Mouse (Mus musculus) macrophage (primary cell): ENCODE data around the gene Fam163b. TPM values are rescaled to one million over a fixed set of nuclear protein-coding genes. Genes with fewer than 3 reads are reported as not detected.

Experiments
- H3K27ac ChIP-seq: fragments of 350-480 bp; formaldehyde crosslinking; 2 replicates; pipeline ENCODE4 v1.9.0; 2021
- H3K36me3 ChIP-seq: fragments of 350-480 bp; formaldehyde crosslinking; 2 replicates; pipeline ENCODE4 v1.9.0; 2021; ENCODE audit errors: inconsistent target
- H3K4me3 ChIP-seq: fragments of 350-480 bp; formaldehyde crosslinking; 2 replicates; pipeline ENCODE4 v1.9.0; 2021; ENCODE audit errors: inconsistent target
- H3K79me2 ChIP-seq: fragments of 350-480 bp; formaldehyde crosslinking; 2 replicates; pipeline ENCODE4 v1.9.0; 2021; ENCODE audit errors: inconsistent target
- WGBS: methylation state at CpG from one replicate; pipeline ENCODE4 v1.1.7; 2026; ENCODE audit warnings: inconsistent platforms; ENCODE audit not compliant: missing documents; 5-methylcytosine and 5-hydroxymethylcytosine counted together
- polyA plus RNA-seq: library from polyadenylated mRNA; stranded (reverse); fragments of 250-400 nt; gene quantifications from 3 replicates; pipeline ENCODE4 v1.2.4, GENCODE M21; 2018; ENCODE audit warnings: inconsistent platforms

The Fam163b gene
- polyA plus RNA-seq, 1 experiment from 2014 or later: not detected

- no peak overlapping the region for H3K27ac ChIP-seq
- no peaks in the 10 kb centered on the region for H3K79me2 ChIP-seq
- no peak overlapping the region for H3K4me3 ChIP-seq
- WGBS: 89% methylated on average over 2 of the region's 2 CpGs
- no peaks in the 10 kb centered on the region for H3K36me3 ChIP-seq
These were observed 72.0 kb downstream of the Fam163b start for GRCm38 (mm10) chr2:27070247-27070813.

- H3K36me3 ChIP-seq: no peaks in the 10 kb centered on the region
- WGBS: 63% methylated on average over 3 of the region's 3 CpGs
- no peak overlapping the region for H3K4me3 ChIP-seq
- H3K79me2 ChIP-seq: no peaks in the 10 kb centered on the region
- no peak overlapping the region for H3K27ac ChIP-seq
These were observed 72.6 kb downstream of the Fam163b start for GRCm38 (mm10) chr2:27069646-27070045.

GRCm38 (mm10) chr2:27067996-27068395 lies 74.3 kb downstream of the Fam163b start:
- Histone ChIP-seq H3K36me3 (no peaks in the 10 kb centered on the region), H3K27ac (no peak overlapping the region), H3K79me2 (no peaks in the 10 kb centered on the region), H3K4me3 (no peak overlapping the region)
- WGBS: 100% methylated on average over 2 of the region's 2 CpGs

GRCm38 (mm10) chr2:27067124-27067523 lies 75.2 kb downstream of the Fam163b start:
- Histone ChIP-seq H3K36me3 (no peaks in the 10 kb centered on the region), H3K27ac (no peak overlapping the region), H3K79me2 (no peaks in the 10 kb centered on the region), H3K4me3 (no peak overlapping the region)
- 93% methylated on average over 2 of the region's 2 CpGs for whole genome bisulfite sequencing

Other genes with a start within 250 kb of the Fam163b start
- gene Surf6, start 239.6 kb downstream of the Fam163b start, polyA plus RNA-seq: 16.4 to 25.2 TPM (median 21.2 TPM) in 3 replicates
- gene Med22, start 231.8 kb downstream of the Fam163b start, polyA plus RNA-seq: 14.4 to 39.2 TPM (median 31.3 TPM) in 3 replicates
- gene Rpl7a, start 231.7 kb downstream of the Fam163b start, polyA plus RNA-seq: 1,034 to 1,136 TPM (median 1,099 TPM) in 3 replicates
- 25.6 to 50.5 TPM (median 36.1 TPM) in 3 replicates for gene Surf2, start 226.1 kb downstream of the Fam163b start, polyA plus RNA-seq
- 55.2 to 73.5 TPM (median 59.6 TPM) in 3 replicates for gene Surf1, start 226.0 kb downstream of the Fam163b start, polyA plus RNA-seq
- gene Surf4, start 208.6 kb downstream of the Fam163b start, polyA plus RNA-seq: 126 to 164 TPM (median 160 TPM) in 3 replicates
- 0.30 to 0.79 TPM (median 0.44 TPM) in 3 replicates for gene Stkld1, start 208.4 kb downstream of the Fam163b start, polyA plus RNA-seq
- gene Rexo4, start 178.1 kb downstream of the Fam163b start, polyA plus RNA-seq: 33.6 to 77.4 TPM (median 33.7 TPM) in 3 replicates
- not detected in 3 replicates for gene Adamts13, start 169.1 kb downstream of the Fam163b start, polyA plus RNA-seq
- 10.7 to 20.4 TPM (median 18.3 TPM) in 3 replicates for gene Cacfd1, start 132.6 kb downstream of the Fam163b start, polyA plus RNA-seq
- gene Slc2a6, start 114.5 kb downstream of the Fam163b start, polyA plus RNA-seq: 2.9 to 43.2 TPM (median 3.8 TPM) in 3 replicates
- not detected in 3 replicates for gene Mymk, start 70.3 kb downstream of the Fam163b start, polyA plus RNA-seq
- gene Adamtsl2, start 63.1 kb downstream of the Fam163b start, polyA plus RNA-seq: not detected in 3 replicates
- not detected in 3 replicates for gene Dbh, start 22.7 kb upstream of the Fam163b start, polyA plus RNA-seq
- gene Sardh, start 105.8 kb upstream of the Fam163b start, polyA plus RNA-seq: 0.89 to 2.1 TPM (median 1.0 TPM) in 3 replicates